8 mouse cellular contexts compared by ENCODE assay signal in the genomic region with DNA sequence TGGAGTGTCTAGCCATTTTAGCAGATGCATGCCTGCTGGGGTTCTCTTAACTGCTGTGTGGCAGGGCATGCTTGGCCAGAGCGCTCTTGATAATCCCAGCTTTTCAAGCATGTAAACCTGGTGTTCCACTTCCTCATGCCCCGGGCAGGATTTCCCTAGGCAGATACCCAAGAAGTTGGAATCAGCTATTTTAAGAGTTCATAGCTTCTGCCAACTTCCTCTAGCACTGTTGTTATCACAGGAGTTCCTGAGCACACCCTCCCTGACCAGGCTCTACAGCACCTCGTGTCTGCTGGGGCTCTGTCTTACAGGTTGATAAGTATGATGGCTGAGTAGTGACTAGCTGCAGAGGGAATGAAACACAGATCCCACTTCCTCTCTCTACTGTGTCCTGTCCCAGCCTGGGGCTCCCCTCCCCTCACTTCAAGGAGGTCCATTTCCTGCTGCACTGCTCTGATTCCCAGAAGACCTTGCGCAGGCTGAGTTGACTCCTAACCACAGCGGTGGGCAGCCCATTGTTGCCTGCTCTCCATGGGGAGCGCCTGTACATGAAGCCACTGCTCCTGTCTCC.
DNase-seq lines count a peak whose midpoint lies in the region; ATAC-seq and TF ChIP-seq lines count a peak whose summit lies in the region.

No protein-coding gene starts in this region.

- H3K27ac ChIP-seq in hindbrain, embryonic 12.5 days: no peak overlapping the region
- no peak overlapping the region for H3K27ac ChIP-seq in hindbrain, postnatal 0 days
- 0 out of 2 replicates have a peak overlapping the region, but pooled peaks have one; percentile 25 for H3K27ac ChIP-seq in liver, embryonic 16.5 days (ENCODE audit: low read length)
- no peak overlapping the region for H3K27ac ChIP-seq in midbrain, embryonic 15.5 days

- ATAC-seq in hindbrain, embryonic 12.5 days (ENCODE audit: low FRiP score): no peak
- ATAC-seq in hindbrain, postnatal 0 days: no peak
- peak; percentile 65 to 70 for ATAC-seq in hematopoietic stem cell, adult 5-6 weeks (replicated peaks in 1 of 2; ENCODE audit: insufficient read depth in 1 of 2, low FRiP score in 2 of 2, low TSS enrichment in 1 of 2, low read depth in 1 of 2, poor library complexity in 2 of 2, severe bottlenecking in 2 of 2)
- peak; percentile 74 for ATAC-seq in liver, embryonic 16.5 days (ENCODE audit: low read depth)
- ATAC-seq in midbrain, embryonic 15.5 days (replicated peaks): no peak

- no peaks in the 10 kb centered on the region for H3K9me3 ChIP-seq in hindbrain, embryonic 12.5 days (replicated peaks)
- no peaks in the 10 kb centered on the region for H3K9me3 ChIP-seq in hindbrain, postnatal 0 days (ENCODE audit: low read length)
- no peaks in the 10 kb centered on the region for H3K9me3 ChIP-seq in liver, embryonic 16.5 days (replicated peaks; ENCODE audit: control insufficient read depth, low read length)
- H3K9me3 ChIP-seq in midbrain, embryonic 15.5 days: no peaks in the 10 kb centered on the region

- H3K36me3 ChIP-seq in hindbrain, embryonic 12.5 days: peaks cover 12% of the 10 kb centered on the region; the same call in 1 of the 2 replicates
- H3K36me3 ChIP-seq in hindbrain, postnatal 0 days (ENCODE audit: insufficient read depth, low read length): no peaks in the 10 kb centered on the region
- no peaks in the 10 kb centered on the region for H3K36me3 ChIP-seq in liver, embryonic 16.5 days (ENCODE audit: control insufficient read depth, insufficient read depth)
- H3K36me3 ChIP-seq in midbrain, embryonic 15.5 days (replicated peaks): 0 out of 2 replicates have a peak, but pooled peaks cover 4% of the 10 kb centered on the region

- H3K9ac ChIP-seq in hindbrain, embryonic 12.5 days: 0 out of 2 replicates have a peak overlapping the region, but pooled peaks have one; percentile 23
- no peak overlapping the region for H3K9ac ChIP-seq in hindbrain, postnatal 0 days (replicated peaks; ENCODE audit: low read length)
- H3K9ac ChIP-seq in liver, embryonic 16.5 days (ENCODE audit: low read depth, low read length): no peak overlapping the region
- H3K9ac ChIP-seq in midbrain, embryonic 15.5 days: no peak overlapping the region

- no peak overlapping the region for H3K4me2 ChIP-seq in hindbrain, embryonic 12.5 days (replicated peaks)
- H3K4me2 ChIP-seq in hindbrain, postnatal 0 days (ENCODE audit: low read depth, low read length): no peak overlapping the region
- no peak overlapping the region for H3K4me2 ChIP-seq in liver, embryonic 16.5 days (ENCODE audit: low read depth, low read length)
- no peak overlapping the region for H3K4me2 ChIP-seq in midbrain, embryonic 15.5 days

- H3K27me3 ChIP-seq in hindbrain, embryonic 12.5 days: no peaks in the 10 kb centered on the region
- no peaks in the 10 kb centered on the region for H3K27me3 ChIP-seq in hindbrain, postnatal 0 days (ENCODE audit: insufficient read depth, low read length)
- no peaks in the 10 kb centered on the region for H3K27me3 ChIP-seq in liver, embryonic 16.5 days (ENCODE audit: control insufficient read depth, insufficient read depth, low read depth, low read length)
- H3K27me3 ChIP-seq in midbrain, embryonic 15.5 days (replicated peaks): no peaks in the 10 kb centered on the region

- no peak for DNase-seq in hindbrain, postnatal 0 days (ENCODE audit: low spot score)
- DNase-seq in thymus, postnatal 10 days (ENCODE audit: low spot score in 2 of 2): peak; percentile 73 to 83
- DNase-seq in MN1 (ENCODE audit: low spot score) (no peak), adipocyte (ENCODE audit: low spot score) (no peak)

- H3K4me1 ChIP-seq in hindbrain, embryonic 12.5 days: peaks cover 4% of the 10 kb centered on the region; the same call in 1 of the 2 replicates
- H3K4me1 ChIP-seq in hindbrain, postnatal 0 days (ENCODE audit: insufficient read depth, low read length): no peaks in the 10 kb centered on the region
- peaks cover 2% of the 10 kb centered on the region; the same call in 1 of the 2 replicates for H3K4me1 ChIP-seq in liver, embryonic 16.5 days (ENCODE audit: control insufficient read depth, low read depth, low read length)
- no peaks in the 10 kb centered on the region for H3K4me1 ChIP-seq in midbrain, embryonic 15.5 days

- WGBS in hindbrain, embryonic 12.5 days: 82% methylated on average over 6 of the region's 6 CpGs
- WGBS in hindbrain, postnatal 0 days: 61% methylated on average over 6 of the region's 6 CpGs
- 17% methylated on average over 6 of the region's 6 CpGs for WGBS in liver, embryonic 16.5 days (ENCODE audit: insufficient replicate concordance)
- WGBS in midbrain, embryonic 15.5 days: 77% methylated on average over 6 of the region's 6 CpGs

- H3K4me3 ChIP-seq in hindbrain, embryonic 12.5 days: no peak overlapping the region
- no peak overlapping the region for H3K4me3 ChIP-seq in hindbrain, postnatal 0 days (ENCODE audit: low read length)
- no peak overlapping the region for H3K4me3 ChIP-seq in liver, embryonic 16.5 days (ENCODE audit: low read depth, low read length)
- no peak overlapping the region for H3K4me3 ChIP-seq in midbrain, embryonic 15.5 days

- no peak for TF ChIP-seq CTCF in hindbrain, postnatal 0 days (IDR thresholded peaks at IDR 0.05; ENCODE audit: low read depth)

Comparison
In these comparisons a context has a peak if more than half of its experiments do, and no peak if none do; other contexts are left out.
1. ATAC-seq: peak in hematopoietic stem cell, adult 5-6 weeks (2 of 2) and liver, embryonic 16.5 days (single experiment); none in hindbrain, embryonic 12.5 days (single experiment), hindbrain, postnatal 0 days (single experiment) and midbrain, embryonic 15.5 days (single experiment).
2. DNase-seq: peak in thymus, postnatal 10 days (2 of 2); none in hindbrain, postnatal 0 days (single experiment), MN1 (single experiment) and adipocyte (single experiment).